Mouse (Mus musculus): Measurements from ENCODE around the gene Zfp536. TPM values are rescaled to one million over a fixed set of nuclear protein-coding genes. Genes with fewer than 3 reads are reported as not detected.

Zfp536 gene
- polyA plus RNA-seq, 1 experiment from 2014 or later = 1.9 TPM

DNA sequence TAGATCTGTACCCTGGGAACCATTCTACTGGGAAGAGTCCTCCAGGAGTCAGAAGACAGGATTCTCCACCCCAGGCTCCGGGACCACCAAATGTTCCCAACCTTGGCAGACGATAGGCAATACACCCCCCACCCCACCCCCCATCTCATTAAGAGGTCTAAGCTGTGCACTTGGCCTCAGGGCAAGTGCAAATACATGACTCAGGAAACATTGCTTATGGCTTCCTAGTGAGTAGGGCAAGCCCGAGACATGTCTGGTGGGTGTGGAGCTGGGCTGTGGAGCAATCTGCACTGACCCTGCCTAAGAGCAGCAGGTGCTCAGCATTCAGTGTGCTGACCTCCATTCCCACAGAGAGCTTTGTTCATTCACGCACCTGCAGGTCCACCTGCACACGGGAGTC is 78.4 kb downstream of the Zfp536 start:
- no peaks in the 10 kb centered on the region for H3K27me3 ChIP-seq (ENCODE audit: control insufficient read depth, insufficient read depth, low read length)
- WGBS = 55% methylated on average over 5 of the region's 5 CpGs
- no peak overlapping the region for H3K4me2 ChIP-seq (ENCODE audit: low read depth, severe bottlenecking)
- H3K4me3 ChIP-seq (ENCODE audit: low read depth, low read length) = no peak overlapping the region
- peaks cover 8% of the 10 kb centered on the region for H3K4me1 ChIP-seq (ENCODE audit: control insufficient read depth, insufficient read depth, low read length)
- H3K9ac ChIP-seq (ENCODE audit: low read length) = no peak overlapping the region
- H3K27ac ChIP-seq (replicated peaks; ENCODE audit: low read depth, low read length) = no peak overlapping the region
- ATAC-seq (ENCODE audit: insufficient number of reproducible peaks, low FRiP score, low TSS enrichment, low read depth) (no peak), DNase-seq (ENCODE audit: low spot score) (no peak)
- H3K9me3 ChIP-seq (ENCODE audit: control insufficient read depth, low read length) = no peaks in the 10 kb centered on the region
- no peaks in the 10 kb centered on the region for H3K36me3 ChIP-seq (ENCODE audit: control insufficient read depth, insufficient read depth, low read length)

DNA sequence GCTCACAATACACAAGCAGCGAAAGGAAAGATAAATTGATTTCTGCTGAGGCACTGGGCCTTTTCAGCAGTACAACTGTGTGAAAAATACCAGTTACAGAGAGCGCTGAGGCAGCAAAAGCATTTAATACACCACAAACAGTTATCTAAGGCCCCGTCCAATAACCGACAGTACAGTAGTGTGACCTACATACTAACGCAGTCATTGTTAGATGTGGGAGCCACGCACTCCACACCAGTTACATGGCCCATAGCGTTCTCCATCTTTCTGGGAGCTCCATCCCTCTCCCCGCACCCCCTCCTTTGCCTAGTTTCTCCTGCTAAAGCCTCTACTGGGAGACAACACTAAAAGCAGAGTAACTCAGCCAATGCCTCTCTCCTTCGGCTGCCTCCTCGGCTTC is 82.8 kb downstream of the Zfp536 start:
- no peak overlapping the region for H3K27ac ChIP-seq (replicated peaks; ENCODE audit: low read depth, low read length)
- ATAC-seq (ENCODE audit: insufficient number of reproducible peaks, low FRiP score, low TSS enrichment, low read depth) (no peak), DNase-seq (ENCODE audit: low spot score) (no peak)
- H3K9ac ChIP-seq (ENCODE audit: low read length) = no peak overlapping the region
- peaks cover 8% of the 10 kb centered on the region for H3K4me1 ChIP-seq (ENCODE audit: control insufficient read depth, insufficient read depth, low read length)
- H3K4me2 ChIP-seq (ENCODE audit: low read depth, severe bottlenecking) = no peak overlapping the region
- H3K36me3 ChIP-seq (ENCODE audit: control insufficient read depth, insufficient read depth, low read length) = no peaks in the 10 kb centered on the region
- WGBS = 85% methylated on average over 10 of the region's 10 CpGs
- H3K27me3 ChIP-seq (ENCODE audit: control insufficient read depth, insufficient read depth, low read length) = no peaks in the 10 kb centered on the region
- H3K9me3 ChIP-seq (ENCODE audit: control insufficient read depth, low read length) = no peaks in the 10 kb centered on the region
- H3K4me3 ChIP-seq (ENCODE audit: low read depth, low read length) = no peak overlapping the region

DNA sequence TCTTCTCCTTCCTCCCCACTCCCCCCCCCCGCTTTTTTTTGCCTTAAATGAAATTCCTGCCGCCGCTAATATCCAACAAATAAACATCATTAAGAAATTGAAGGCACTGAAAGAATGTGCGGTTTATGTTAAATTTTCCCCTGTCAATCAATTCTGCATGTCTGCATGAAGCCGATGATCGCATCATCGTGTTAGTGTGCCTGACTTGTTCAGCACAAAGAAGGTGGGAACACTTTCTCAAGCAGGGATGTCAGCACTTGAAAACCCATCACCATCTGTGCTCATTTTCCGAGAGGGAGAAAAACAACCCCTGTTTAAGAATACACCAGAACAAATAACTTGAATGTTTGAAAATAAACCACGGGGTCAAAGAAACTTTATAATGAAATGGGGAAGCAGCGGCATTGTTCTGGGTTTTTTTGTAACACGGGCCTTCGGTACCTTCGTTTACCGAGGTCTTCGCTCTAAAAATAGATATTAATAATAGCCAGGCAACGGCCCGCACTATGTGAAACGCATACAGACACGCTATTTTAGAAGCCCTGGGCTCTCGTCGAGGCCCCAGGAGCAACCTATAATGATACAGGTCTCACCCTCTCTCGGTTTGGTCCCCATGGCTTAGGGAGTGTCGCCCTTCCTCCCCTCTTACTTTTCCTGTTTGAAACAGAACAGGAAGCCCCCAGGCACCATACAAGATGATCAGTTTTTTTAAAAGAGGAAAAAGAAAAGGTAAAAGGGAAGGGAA is 83.7 kb downstream of the Zfp536 start:
- Histone ChIP-seq H3K4me3 (ENCODE audit: low read depth, low read length) (no peak overlapping the region), H3K36me3 (ENCODE audit: control insufficient read depth, insufficient read depth, low read length) (no peaks in the 10 kb centered on the region), H3K4me2 (ENCODE audit: low read depth, severe bottlenecking) (no peak overlapping the region), H3K4me1 (ENCODE audit: control insufficient read depth, insufficient read depth, low read length) (peaks cover 6% of the 10 kb centered on the region), H3K9ac (ENCODE audit: low read length) (no peak overlapping the region), H3K27me3 (ENCODE audit: control insufficient read depth, insufficient read depth, low read length) (no peaks in the 10 kb centered on the region), H3K9me3 (ENCODE audit: control insufficient read depth, low read length) (no peaks in the 10 kb centered on the region), H3K27ac (replicated peaks; ENCODE audit: low read depth, low read length) (no peak overlapping the region)
- DNase-seq (ENCODE audit: low spot score) = no peak
- WGBS = 76% methylated on average over 23 of the region's 23 CpGs
- ATAC-seq (ENCODE audit: insufficient number of reproducible peaks, low FRiP score, low TSS enrichment, low read depth) = no peak

DNA sequence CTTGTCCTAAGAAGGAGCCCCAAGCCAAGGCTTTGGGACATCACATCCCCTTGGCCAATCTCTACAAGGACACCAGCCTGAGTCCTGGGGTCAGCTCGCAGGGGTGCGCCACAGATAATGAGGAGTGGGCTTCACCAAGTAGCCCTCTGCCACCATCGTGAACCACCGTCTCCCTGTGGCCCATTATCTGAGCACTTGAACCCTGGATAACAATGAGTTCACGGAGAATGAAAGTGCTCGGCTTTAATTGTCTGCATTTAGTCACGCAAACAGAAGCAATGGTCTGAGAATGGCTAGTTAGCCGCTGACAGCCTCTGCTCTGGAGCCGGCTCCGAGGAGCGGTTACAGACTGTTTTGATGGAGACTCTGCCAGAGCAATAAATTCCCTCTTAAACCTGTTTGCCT is 84.3 kb downstream of the Zfp536 start:
- Histone ChIP-seq H3K4me1 (ENCODE audit: control insufficient read depth, insufficient read depth, low read length) (peaks cover 6% of the 10 kb centered on the region), H3K27me3 (ENCODE audit: control insufficient read depth, insufficient read depth, low read length) (no peaks in the 10 kb centered on the region), H3K9me3 (ENCODE audit: control insufficient read depth, low read length) (no peaks in the 10 kb centered on the region), H3K4me3 (ENCODE audit: low read depth, low read length) (no peak overlapping the region), H3K4me2 (ENCODE audit: low read depth, severe bottlenecking) (no peak overlapping the region), H3K36me3 (ENCODE audit: control insufficient read depth, insufficient read depth, low read length) (no peaks in the 10 kb centered on the region), H3K9ac (ENCODE audit: low read length) (no peak overlapping the region), H3K27ac (replicated peaks; ENCODE audit: low read depth, low read length) (no peak overlapping the region)
- 39% methylated on average over 11 of the region's 11 CpGs for WGBS
- DNase-seq (ENCODE audit: low spot score) (no peak), ATAC-seq (ENCODE audit: insufficient number of reproducible peaks, low FRiP score, low TSS enrichment, low read depth) (no peak)

DNA sequence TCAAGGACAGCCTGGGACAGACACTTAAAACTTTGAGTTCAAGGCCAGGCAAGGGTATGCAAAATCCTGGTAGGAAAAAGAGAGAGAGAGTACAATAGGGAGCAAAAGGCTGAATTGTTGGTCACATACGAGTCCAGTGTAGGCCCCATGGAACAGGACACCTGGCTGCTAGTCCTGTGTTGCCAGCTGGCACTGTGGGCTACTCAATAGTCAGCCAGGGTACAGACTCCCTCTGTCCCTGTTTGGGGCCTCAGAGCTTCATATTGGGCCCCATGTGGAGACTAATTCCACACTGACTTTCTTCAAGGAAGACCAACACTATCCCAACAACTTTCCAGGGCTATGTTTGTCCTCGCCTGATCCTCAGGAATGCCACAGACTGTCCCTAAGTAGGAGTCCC is 87.1 kb downstream of the Zfp536 start:
- H3K9ac ChIP-seq (ENCODE audit: low read length) = no peak overlapping the region
- no peak overlapping the region for H3K4me3 ChIP-seq (ENCODE audit: low read depth, low read length)
- 86% methylated on average over 2 of the region's 2 CpGs for whole genome bisulfite sequencing
- no peaks in the 10 kb centered on the region for H3K27me3 ChIP-seq (ENCODE audit: control insufficient read depth, insufficient read depth, low read length)
- peaks cover 6% of the 10 kb centered on the region for H3K4me1 ChIP-seq (ENCODE audit: control insufficient read depth, insufficient read depth, low read length)
- no peak overlapping the region for H3K4me2 ChIP-seq (ENCODE audit: low read depth, severe bottlenecking)
- H3K9me3 ChIP-seq (ENCODE audit: control insufficient read depth, low read length) = no peaks in the 10 kb centered on the region
- no peaks in the 10 kb centered on the region for H3K36me3 ChIP-seq (ENCODE audit: control insufficient read depth, insufficient read depth, low read length)
- DNase-seq (ENCODE audit: low spot score) (no peak), ATAC-seq (ENCODE audit: insufficient number of reproducible peaks, low FRiP score, low TSS enrichment, low read depth) (no peak)
- no peak overlapping the region for H3K27ac ChIP-seq (replicated peaks; ENCODE audit: low read depth, low read length)

DNA sequence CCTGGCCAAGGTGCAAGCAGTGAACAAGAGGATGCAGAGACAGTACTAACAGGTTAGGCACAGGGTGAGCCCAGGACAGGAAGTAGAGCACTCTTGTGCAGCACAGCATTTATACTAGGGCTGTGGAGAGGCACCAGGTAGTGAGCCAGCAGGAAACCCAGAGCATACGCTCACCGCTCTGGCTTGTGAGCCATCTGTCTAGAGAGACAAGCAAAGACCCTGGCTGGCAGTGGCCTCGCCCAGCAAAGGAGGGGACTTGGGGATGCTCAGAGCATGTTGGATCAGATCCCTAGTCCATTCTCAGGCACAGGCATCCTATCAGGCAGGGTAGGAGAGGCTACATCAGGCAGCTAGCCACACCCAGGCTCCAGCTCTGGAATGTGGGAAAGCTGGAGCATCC is 88.2 kb downstream of the Zfp536 start:
- Histone ChIP-seq H3K36me3 (ENCODE audit: control insufficient read depth, insufficient read depth, low read length) (no peaks in the 10 kb centered on the region), H3K27ac (replicated peaks; ENCODE audit: low read depth, low read length) (no peak overlapping the region), H3K27me3 (ENCODE audit: control insufficient read depth, insufficient read depth, low read length) (no peaks in the 10 kb centered on the region), H3K9ac (ENCODE audit: low read length) (no peak overlapping the region), H3K9me3 (ENCODE audit: control insufficient read depth, low read length) (no peaks in the 10 kb centered on the region), H3K4me1 (ENCODE audit: control insufficient read depth, insufficient read depth, low read length) (no peaks in the 10 kb centered on the region; the same call in none of the 2 replicates), H3K4me2 (ENCODE audit: low read depth, severe bottlenecking) (no peak overlapping the region), H3K4me3 (ENCODE audit: low read depth, low read length) (no peak overlapping the region)
- 75% methylated on average over 3 of the region's 3 CpGs for WGBS
- ATAC-seq (ENCODE audit: insufficient number of reproducible peaks, low FRiP score, low TSS enrichment, low read depth) (no peak), DNase-seq (ENCODE audit: low spot score) (no peak)

DNA sequence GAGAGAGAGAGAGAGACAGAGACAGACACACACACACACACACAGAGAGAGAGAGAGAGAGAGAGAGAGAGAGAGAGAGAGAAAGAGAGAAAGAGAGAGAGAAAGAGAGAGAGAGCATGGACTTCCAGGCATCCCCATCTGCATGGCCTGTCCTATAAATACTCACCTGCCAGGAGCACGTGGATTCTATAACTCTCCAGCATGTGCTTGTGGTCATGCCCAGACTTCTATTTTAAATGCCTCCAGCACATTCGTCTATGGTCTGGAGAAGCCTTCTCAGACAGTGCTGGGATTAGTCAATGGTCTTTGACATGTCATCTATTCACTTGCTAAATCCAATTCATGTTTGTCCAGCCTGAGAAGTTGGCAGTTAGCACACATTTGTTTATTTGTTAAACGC is 92.1 kb downstream of the Zfp536 start:
- Histone ChIP-seq H3K4me2 (ENCODE audit: low read depth, severe bottlenecking) (no peak overlapping the region), H3K27me3 (ENCODE audit: control insufficient read depth, insufficient read depth, low read length) (no peaks in the 10 kb centered on the region), H3K4me3 (ENCODE audit: low read depth, low read length) (no peak overlapping the region), H3K9me3 (ENCODE audit: control insufficient read depth, low read length) (no peaks in the 10 kb centered on the region), H3K9ac (ENCODE audit: low read length) (no peak overlapping the region), H3K27ac (replicated peaks; ENCODE audit: low read depth, low read length) (no peak overlapping the region), H3K36me3 (ENCODE audit: control insufficient read depth, insufficient read depth, low read length) (no peaks in the 10 kb centered on the region), H3K4me1 (ENCODE audit: control insufficient read depth, insufficient read depth, low read length) (no peaks in the 10 kb centered on the region)
- 77% methylated on average over 3 of the region's 3 CpGs for WGBS
- DNase-seq (ENCODE audit: low spot score) (no peak), ATAC-seq (ENCODE audit: insufficient number of reproducible peaks, low FRiP score, low TSS enrichment, low read depth) (no peak)

DNA sequence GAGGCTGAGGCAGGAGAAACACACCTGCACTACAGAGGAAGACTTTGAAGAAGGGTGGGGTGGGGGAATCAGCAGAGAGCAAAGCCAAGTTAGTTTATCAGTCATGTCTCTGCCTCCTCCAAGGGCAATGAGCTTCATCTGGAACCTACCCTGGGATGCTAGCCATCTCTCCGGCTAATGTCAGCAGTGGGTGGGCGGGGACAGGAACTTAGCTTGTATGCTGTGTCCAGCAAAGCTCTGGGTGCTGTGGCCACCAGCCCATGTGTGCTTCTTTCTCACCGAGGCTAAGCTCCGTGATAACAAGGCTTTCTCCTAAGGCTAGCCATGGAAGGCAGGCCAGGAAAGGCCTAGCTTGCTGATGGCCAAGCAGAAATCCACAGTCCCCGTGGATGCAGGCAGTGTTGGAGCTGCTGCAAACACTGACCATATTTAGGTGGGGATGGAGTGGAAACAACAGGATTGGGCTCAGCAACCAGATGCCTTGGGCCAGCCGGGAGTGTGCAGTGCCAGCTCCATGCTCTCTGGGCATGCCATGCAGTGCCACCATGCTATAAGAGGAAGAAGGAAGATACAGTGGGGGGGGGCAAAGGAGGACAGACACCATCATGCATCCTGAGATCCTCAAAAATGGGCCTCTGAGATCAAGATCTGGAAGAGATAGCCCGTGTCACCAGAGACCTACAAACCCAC is 109.6 kb downstream of the Zfp536 start:
- WGBS = 86% methylated on average over 7 of the region's 7 CpGs

More for the DNA sequence above, 109.6 kb downstream of the Zfp536 start:
- Histone ChIP-seq H3K27ac (replicated peaks; ENCODE audit: low read depth, low read length) (no peak overlapping the region), H3K4me2 (ENCODE audit: low read depth, severe bottlenecking) (no peak overlapping the region), H3K36me3 (ENCODE audit: control insufficient read depth, insufficient read depth, low read length) (no peaks in the 10 kb centered on the region), H3K4me3 (ENCODE audit: low read depth, low read length) (no peak overlapping the region), H3K9ac (ENCODE audit: low read length) (no peak overlapping the region), H3K4me1 (ENCODE audit: control insufficient read depth, insufficient read depth, low read length) (no peaks in the 10 kb centered on the region), H3K27me3 (ENCODE audit: control insufficient read depth, insufficient read depth, low read length) (no peaks in the 10 kb centered on the region), H3K9me3 (ENCODE audit: control insufficient read depth, low read length) (no peaks in the 10 kb centered on the region)
- DNase-seq (ENCODE audit: low spot score) = no peak
- no peak for ATAC-seq (ENCODE audit: insufficient number of reproducible peaks, low FRiP score, low TSS enrichment, low read depth)

Measured in limb, embryonic 11.5 days (tissue).